Mouse (Mus musculus) cerebellum, adult 2 months (tissue): ENCODE data around the gene Jup.

Experiments used
- CTCF ChIP-seq: fragments of 200-500 bp; IDR thresholded peaks from 2 replicates; pipeline ENCODE4 v1.5.1; 2011; ENCODE audit warnings: low read depth, mild to moderate bottlenecking, control low read depth, low read length, moderate library complexity, borderline replicate concordance; ENCODE audit not compliant: insufficient read depth
- POLR2A ChIP-seq: fragments of 200-500 bp; IDR thresholded peaks from 2 replicates; pipeline ENCODE4 v1.6.1; 2011; ENCODE audit warnings: low read length, control low read depth, borderline replicate concordance; ENCODE audit not compliant: insufficient read depth

- TF ChIP-seq CTCF: no peak
- no peak for TF ChIP-seq POLR2A
These were observed 19.1 kb downstream of the Jup start for GRCm38 (mm10) chr11:100378446-100378845.
